Mouse (Mus musculus): ENCODE data around the gene Cyp2u1.

Cyp2u1 gene

GRCm38 (mm10) chr3:131254991-131255390 lies 48.0 kb downstream of the Cyp2u1 start:
- no peak for DNase-seq (ENCODE audit: low spot score)

- DNase-seq (ENCODE audit: low spot score), result no peak
Measured at GRCm38 (mm10) chr3:131251601-131252000, 51.4 kb downstream of the Cyp2u1 start.

GRCm38 (mm10) chr3:131250978-131251377 lies 52.0 kb downstream of the Cyp2u1 start:
- DNase-seq (ENCODE audit: low spot score), result peak; percentile 15

- DNase-seq (ENCODE audit: low spot score), result no peak
Measured at GRCm38 (mm10) chr3:131250283-131250682, 52.7 kb downstream of the Cyp2u1 start.

- DNase-seq (ENCODE audit: low spot score), result no peak
Measured at GRCm38 (mm10) chr3:131248444-131248843, 54.6 kb downstream of the Cyp2u1 start.

- DNase-seq (ENCODE audit: low spot score), result no peak
Measured at GRCm38 (mm10) chr3:131247851-131248250, 55.2 kb downstream of the Cyp2u1 start.

GRCm38 (mm10) chr3:131247447-131247846 lies 55.6 kb downstream of the Cyp2u1 start:
- DNase-seq (ENCODE audit: low spot score), result no peak

- no peak for DNase-seq (ENCODE audit: low spot score)
Measured at GRCm38 (mm10) chr3:131246579-131247046, 56.4 kb downstream of the Cyp2u1 start.

GRCm38 (mm10) chr3:131245766-131246578 lies 57.1 kb downstream of the Cyp2u1 start:
- DNase-seq (ENCODE audit: low spot score), result peak; percentile 73
